Mouse (Mus musculus): ENCODE results near the gene Vstm4.

Gene Vstm4

DNA sequence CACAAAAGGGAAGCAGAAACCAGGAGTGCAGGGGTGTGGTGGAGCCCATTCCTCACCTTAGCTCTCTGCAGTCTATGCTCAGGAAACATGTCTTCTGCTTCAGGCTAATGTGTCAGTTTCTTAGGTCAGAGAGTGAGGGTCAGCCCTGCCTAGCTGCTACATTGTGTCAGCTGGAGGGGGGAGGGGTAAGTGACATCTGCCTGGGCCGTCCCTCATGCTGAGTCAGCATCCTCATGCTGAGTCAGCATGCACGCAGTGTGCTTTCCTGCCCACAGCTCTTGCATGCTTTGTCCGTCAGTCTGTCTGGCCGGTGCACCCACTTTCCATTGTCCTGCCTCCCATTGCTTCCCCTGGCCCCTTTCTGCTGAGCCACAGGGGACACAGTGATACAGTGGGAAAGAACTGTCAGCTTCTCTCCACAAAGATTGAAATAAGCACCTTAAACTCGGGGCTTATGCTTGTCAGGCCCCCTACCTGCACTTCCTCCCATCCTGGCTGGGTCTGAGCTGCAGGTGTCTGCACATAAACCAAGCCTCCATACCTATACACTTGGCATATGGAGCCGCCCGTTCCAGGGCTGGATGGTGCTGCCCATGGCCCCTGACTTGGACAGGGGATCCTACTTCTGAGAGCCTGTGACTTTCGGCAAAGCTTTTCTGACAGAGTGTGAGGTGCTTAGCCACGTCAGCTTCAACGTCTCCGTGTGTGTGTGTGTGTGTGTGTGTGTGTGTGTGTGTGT lies 3.4 kb downstream of the Vstm4 start:
- peak; percentile 19 to 20 for DNase-seq

DNA sequence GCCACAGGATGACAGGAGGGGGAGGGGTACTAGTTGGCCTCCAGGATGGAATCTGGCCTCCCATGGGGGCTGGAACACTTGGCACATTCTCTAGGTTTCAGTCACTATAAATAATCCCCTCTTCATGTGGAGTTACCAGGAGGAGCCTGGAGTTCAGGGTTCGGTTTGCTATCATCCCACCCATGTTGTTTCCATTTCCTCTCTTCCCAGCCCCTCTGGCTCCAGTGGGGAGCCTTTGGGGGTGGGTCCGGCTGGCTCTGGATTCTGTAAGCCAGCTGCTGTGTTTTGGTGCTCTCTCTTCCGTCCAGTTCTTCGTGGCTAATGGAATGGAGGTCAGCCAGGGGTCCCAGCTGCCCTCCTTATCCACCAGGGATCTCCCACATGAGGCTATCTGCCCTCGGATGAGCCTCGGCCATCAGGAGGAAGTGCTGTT lies 4.6 kb downstream of the Vstm4 start:
- DNase-seq, result peak; percentile 49 to 55

DNA sequence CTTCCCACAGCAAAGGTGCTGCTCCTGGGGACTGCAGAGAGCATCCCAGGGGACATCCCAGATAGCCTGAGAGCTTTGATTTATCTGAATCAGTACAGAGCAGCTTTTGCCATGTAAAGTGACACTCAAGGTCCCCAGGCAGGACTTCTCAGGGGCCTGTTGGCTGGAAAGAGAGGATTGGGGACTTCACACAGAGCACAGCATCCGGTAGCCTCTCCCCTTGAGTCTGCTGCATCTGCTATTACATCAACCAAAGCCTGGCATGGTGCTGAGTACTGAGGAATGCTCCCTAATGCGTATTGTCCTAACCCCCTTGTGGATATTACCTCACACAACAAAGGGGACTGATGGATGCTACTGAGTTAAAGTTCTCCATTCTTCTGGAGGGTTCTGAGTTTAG lies 5.1 kb downstream of the Vstm4 start:
- DNase-seq, result no peak

DNA sequence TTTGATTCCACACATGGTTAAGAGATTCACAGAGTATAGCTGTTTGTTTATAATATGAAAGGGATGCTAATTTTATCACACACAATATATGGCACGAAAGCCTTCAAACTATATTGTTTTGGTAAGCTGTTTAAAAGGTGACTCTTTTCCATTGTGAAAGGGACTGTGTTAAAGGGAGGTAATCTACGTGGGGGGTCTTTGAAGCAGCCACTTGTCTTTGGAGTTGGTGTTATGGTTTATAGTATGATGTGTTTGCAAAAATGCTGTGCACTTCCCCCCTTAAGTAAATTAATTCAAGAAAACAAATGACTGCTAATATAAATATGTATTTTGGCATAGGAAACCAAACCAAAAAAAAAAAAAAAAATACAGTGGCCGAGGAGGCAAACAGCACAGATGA lies 8.8 kb downstream of the Vstm4 start:
- no peak for DNase-seq

DNA sequence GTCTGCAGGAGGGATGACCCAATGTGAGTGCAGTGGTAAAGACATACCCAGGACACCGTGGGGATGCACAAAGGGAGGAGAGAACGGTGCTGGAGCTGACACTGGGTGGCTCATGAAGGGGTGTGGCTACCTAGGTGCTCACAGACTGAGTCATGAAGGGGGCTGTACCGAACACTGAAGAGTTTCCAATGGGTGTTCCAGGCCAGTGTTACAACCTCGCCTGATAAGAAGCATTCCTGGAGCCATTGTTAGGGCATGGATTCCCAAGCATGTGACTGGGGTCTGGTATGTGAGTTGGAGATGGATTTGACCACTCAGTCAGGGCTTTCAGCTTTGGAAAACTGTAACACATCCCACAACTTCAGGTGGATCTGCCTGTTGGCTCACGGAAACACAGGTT lies 15.4 kb downstream of the Vstm4 start:
- DNase-seq, result no peak

DNA sequence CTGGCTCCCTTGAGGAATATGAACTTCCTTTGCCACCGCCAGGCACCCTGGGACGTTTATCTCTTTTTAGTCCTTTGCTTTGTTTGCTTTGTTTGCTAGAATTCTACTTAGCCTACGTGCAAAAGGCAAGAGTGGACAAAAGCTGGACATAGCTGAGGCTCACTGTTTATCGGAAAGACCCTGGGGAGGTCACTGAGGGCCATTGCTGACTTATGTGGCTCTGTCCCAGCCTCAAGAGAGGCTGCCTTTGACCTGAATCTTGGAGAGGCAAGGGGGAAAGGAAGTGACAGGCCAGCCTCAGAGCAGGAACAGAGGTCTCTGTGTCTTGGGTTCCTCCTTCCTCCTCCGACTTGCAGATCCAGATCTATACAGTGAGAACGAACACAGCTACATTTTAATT lies 21.0 kb downstream of the Vstm4 start:
- DNase-seq, result peak; percentile 27 to 51

DNA sequence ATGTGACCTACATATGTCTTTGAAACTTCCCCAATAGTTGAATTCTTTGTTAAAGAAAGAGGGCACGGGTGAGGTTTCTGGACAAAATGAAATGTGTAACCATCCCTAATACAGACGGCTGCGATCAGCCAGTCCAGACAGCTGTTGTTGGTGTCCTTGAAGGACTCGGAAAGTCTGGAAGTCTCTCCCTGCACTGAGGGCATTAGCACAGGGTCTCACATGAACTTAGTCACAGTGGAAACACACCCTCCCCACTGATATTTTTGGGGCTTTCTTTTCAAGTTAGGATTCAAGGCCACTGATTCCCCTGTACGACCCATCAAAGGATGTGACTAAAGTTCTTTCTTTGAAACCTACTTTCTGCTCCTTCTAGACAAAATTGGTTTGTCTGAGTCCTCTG lies 23.8 kb downstream of the Vstm4 start:
- DNase-seq, result no peak

DNA sequence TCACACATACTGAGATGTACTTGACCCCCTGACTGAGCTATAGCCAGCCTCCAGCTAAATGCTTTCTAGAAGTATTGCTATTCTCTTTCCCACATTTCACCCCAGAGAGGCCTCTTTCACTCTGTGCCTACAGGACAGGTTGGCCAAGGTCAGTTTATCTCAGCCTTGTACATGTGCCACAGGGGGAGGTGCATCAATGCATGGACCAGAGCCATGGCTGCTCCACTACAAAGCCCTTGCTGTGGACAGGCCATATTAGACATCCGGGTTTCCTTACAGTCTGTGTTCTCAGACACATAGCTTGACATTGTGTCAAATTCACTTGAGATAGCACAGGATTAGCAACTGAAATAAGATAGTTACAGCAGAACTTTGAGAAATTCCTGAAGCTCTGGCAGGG lies 25.1 kb downstream of the Vstm4 start:
- DNase-seq, result no peak

DNA sequence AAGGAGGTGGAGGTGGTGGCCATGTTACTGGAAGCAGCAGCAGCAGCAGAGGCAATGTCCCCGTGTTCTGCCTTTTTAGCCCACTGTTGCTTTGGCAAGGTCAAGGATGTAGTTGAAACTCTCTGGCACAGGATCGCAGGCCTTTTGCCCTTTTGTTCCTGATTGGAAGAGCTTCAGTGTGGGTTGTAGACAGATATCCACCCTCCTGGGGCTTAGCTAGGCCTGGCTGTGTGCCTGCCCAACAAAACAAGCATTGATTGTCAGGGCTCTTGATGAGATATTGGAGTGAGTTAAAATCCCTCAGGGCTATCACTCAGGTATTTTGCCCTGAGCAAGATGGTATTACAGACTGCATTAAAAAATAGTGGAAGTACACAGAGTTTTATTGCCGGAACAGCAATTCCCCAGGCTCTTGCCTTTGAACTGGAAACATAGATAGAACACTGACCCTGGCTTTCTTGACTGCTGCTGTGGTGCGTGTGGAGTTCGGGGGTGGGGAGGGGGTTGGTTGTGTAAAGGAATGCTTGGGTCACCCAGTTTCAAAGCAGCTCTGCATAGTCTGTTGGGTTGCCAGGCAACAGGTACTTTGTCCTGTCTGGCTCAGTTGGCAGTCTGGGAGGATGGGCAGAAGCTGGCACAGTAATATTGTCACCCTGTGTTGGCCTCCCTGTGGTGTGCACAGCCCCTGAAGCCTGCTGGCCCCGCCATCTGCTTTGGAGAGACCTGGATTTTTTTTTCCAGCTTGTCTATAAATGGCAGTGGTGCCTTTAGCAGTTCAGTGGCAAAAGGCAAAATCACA lies 32.5 kb downstream of the Vstm4 start:
- peak; percentile 50 to 61 for DNase-seq

DNA sequence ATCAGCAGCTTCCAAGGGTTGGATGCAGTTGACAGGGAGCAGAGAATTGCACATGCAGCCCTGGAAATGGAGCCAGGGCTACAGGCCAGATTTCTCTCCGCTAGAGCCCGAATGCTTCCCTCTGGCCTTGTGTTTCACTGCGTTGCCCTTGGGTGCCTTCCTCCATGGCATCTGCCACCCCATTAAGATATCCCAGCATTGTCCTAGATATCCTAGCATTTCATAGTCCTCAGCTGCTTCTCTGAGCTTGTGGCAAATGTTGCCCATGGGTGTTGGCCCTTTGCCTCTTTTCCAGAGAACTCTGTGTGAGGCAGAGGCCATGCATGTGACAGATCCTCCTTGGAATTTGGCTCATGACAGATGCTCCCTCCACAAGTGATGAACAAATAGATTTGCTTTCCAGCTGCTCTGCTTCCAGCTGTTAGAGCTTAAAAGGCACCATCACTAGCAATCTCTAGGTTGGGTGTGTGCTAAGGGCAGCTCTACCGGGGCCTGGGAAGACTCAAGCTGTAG lies 37.8 kb downstream of the Vstm4 start:
- DNase-seq, result peak; percentile 16 to 53

DNA sequence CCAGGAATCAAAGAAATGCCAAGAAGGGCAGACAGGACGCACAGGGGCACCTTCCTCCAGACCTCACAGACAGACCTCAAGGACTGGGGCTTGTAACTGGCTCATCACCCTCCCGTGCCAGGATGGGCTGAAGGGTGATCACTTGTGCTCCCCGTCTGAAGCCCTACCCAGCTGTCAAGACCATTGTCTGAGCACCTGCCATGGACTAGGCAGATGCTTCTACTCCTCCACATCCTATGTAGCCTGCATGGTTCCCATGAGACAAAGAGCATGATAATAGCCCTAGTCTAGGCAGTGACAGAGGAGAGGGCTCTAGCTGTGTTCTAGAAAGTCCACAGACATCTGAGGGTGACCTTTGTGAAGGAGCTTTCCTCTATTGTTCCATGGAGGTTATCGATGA lies 38.3 kb downstream of the Vstm4 start:
- no peak for DNase-seq

DNA sequence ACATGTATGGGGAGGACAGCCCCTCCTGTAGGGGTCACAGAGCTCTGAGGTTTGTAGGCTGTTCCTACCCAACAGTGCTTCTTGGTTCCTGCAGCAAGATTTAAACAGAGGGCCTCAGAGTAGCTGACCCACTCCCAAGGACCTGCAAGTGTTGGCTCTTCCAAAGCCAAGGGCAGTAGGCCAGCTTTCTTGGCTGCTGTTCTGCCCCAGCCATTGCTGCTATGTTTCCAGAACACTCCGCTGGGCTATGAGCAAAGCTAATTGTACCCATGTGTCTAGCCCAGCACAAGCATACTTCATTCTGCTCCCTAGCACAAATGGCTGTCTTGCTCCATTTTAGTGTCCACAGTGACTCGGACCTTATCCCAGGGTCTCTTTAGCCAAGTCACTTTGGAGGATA lies 40.3 kb downstream of the Vstm4 start:
- DNase-seq, result peak; percentile 19 to 32

DNA sequence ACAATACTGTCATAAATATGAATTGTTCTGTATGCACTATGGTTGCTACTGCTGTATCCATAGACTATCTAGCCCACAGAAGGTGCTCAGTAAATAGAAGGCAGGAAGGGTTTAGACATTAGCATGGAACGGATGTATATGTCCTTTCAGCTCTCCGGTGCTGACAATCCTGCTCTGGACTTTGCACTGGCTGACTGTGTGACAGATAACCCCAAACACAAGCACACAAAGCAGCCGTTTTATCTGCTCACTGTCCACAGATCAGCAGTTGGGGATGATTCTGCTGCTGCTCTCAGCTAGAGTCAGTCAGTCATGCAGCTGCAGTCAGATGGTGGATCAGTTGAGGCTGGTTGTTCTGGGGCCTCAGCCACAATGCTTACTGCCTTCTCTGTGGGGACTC lies 46.6 kb downstream of the Vstm4 start:
- no peak for DNase-seq

DNA sequence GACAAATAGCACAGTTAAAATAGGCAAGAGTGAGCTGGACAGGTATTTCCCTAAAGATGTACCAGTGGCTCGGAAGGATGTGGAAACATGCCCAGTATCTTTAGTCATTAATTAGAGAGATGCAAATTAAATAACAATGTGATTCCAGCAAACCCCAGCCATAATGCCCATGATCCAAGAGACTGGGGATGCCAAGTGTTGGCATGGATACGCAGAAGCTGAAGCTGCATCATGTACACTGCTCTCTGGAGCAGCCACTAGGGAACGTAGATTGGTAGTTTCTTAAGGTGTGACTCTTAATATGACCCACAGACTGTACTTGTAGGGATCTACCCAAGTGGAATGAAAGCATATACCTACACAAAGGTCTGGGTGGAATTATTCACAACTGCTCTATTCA lies 50.0 kb downstream of the Vstm4 start:
- no peak for DNase-seq

DNA sequence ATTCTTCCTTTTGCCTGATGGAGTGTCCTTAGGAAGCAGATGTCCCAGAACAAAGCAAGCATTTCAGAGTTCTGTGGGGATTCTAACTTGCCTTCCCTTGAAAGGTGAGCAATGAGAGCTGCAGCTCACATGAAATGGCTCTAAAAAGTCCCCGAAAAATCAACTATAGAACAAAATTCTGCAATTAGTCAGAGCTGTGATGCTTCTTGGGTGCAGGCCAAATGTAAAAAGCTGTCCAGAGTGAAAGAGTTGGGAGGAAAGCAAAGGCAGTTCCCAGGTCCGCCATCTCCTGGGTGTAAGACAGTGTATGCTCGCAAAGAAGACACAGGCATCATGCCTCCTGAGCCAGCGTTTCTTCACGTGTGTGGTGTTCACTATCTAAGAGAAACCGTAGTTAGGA lies 52.6 kb downstream of the Vstm4 start:
- no peak for DNase-seq

DNA sequence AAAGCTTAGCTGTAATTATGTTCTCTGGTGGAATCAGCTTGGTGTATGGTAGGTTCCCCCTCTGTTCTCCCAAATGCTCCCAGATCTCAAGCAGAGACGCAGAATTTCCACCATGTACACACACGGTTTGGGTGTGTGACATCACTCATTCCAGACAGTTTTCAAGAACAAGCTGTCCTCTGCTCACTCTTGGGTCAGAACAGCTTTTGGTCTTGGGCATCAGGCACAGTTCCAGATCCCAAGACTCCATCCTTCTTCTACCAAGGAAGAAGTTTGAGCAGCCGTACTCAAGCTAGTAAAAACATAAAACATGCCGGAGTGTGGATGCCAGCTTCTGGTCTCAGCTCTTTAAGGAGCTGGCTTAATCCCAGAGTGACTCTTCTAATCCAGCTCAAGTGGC lies 54.6 kb downstream of the Vstm4 start:
- DNase-seq, result no peak

DNA sequence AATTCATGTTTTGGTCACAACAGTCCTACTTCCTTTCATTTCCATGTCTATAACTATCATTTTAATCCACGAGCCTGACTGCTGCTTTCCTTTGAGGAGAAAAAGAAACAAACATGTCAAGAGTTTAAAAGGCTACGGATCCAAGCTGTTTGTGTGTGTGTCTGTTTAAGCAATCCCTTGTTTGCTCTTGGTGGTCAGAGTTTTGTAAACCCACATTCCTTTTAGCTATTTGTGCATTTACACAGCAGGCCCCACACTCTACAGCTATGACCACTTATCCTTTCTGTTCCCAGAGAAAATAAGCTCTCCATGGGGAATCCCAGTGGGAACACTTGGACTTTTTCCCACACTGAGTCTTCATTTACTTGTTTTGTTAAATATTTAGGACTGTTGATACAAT lies 58.8 kb downstream of the Vstm4 start:
- DNase-seq, result peak in 1 of 2 experiments; percentile 36

DNA sequence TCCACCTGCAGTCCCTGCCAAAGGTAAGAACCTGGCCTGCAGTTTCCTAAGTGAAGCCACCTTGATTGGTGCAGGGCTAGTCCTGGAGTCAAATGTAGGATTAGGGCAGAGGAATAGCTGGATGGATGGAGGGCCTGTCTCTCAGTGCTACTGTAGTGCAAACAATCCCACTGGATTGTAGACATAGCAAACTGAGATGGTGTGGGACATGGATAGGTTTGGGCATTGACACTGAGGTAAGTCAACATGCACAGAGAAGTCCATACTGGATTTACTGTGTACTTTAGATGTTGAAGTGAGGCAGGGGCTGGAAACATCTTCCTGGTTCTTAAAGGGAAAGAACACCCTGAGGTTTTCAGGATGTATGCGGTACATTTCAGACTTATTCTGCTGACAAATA lies 61.4 kb downstream of the Vstm4 start:
- no peak for DNase-seq

DNA sequence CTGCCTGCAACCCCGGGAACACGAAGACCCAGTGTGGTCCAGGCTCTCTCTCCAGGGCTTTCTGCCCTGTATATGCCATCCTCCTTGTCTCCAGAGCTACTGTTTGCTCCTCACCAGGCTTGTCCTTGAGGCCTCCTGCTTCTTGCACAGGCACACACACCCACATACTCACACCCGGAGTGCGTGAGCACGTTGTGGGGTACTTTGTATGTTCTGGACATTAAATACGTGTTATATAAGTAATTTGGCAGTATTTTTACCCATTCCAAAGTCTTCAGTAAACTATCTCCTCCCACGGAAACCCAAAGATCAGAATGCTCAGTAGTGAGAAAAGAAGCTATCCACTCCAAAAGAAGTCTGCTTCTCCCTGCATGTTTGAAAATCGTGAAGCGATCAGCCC lies 67.3 kb downstream of the Vstm4 start:
- DNase-seq, result no peak

DNA sequence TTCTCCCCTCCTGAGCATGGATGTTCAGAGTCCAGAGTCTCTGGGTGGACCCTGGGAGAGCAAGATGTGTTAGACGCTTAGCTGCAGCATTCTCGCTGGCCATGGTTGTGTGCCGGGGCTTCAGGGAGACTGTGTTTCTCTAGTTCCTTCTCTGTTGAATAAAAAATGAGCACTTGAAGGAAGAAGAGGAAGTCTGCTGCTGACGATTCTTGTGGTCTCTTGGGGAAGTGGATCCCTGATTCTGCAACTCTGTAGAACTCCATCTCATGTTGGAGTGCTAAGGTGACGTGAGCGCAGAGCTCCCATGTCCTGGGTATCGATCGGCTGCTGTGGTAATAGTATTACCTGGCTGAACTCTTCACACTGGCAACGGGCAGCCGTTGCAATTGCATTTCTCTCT lies 75.2 kb downstream of the Vstm4 start:
- DNase-seq, result no peak

DNA sequence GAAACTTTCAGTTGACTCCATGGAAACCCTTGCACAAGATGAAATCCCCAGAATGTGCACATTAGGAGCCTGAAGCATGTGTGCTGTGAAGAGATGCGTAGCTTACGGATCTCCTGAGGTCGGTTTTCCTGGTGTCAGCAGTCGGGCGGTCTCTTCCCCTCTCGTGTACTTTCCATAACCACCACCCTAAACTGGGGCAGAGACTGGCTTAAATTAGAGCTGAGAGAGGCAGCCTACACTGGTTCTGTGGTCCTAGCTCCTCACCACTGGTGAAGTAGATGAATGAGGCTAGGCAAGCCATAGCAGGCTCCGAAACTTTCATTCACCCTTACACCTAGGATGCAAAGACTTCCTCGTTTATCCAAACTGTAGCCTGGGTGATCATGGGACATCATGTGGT lies 75.7 kb downstream of the Vstm4 start:
- DNase-seq, result no peak

DNA sequence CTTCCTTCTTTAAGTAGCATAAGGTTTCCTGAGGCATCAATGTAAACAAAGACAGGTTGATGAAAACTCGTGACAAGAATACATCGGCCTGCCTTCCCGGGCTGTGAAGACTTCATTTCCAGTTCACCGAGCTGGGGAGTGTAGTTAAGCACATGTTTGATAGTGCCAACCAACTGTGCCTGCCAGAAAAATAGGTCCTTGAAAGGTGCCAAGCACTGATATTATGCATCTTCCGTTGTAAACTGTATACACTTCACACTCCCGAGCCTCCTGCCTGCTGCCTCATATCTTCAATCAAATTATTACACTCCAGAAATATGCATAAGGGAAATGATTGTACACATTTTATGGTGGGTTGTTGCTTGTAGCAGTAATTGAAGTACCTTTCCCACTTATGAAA lies 77.5 kb downstream of the Vstm4 start:
- DNase-seq, result no peak

DNA sequence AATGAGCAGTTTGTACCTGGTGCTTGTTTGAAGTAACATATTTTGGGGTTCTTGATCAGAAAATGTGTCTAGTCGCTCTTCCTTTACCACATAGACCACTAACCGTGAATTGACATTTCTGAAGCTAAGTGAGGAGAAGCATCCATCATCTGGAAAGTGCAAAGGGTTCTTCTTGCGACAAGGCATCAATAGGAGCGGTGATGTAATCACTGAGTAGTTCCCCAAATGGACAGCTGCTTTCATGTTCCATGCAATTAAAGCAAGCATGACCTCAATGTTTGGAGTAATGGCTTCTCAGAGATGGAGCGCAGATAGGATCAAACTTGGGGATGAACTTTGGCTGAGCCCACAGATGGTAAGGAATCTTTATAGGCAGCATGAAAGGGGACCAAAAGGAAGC lies 82.7 kb downstream of the Vstm4 start:
- DNase-seq, result no peak

DNA sequence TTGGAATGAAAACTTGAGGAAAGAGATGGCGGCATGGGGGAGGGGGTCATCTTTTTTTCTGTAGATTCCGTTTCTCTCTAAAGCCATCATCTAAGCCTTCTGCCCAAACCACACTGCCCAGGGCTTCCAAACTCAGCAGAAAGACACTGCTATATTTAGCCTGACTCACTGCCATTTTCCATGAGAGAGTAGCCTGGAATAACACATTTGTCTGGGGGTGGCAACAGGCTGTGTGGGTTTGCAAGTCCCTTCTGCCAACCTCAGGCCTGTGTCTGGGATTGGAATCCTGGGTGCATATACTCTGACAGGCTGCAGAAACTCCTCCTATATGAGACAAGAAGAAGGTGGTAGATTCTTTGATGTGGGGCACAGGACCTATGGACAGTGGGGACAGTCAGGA lies 91.0 kb downstream of the Vstm4 start:
- DNase-seq, result no peak

Data from kidney, postnatal 36 days (tissue).